Mouse (Mus musculus): ENCODE data around the gene Sorcs3.

DNA sequence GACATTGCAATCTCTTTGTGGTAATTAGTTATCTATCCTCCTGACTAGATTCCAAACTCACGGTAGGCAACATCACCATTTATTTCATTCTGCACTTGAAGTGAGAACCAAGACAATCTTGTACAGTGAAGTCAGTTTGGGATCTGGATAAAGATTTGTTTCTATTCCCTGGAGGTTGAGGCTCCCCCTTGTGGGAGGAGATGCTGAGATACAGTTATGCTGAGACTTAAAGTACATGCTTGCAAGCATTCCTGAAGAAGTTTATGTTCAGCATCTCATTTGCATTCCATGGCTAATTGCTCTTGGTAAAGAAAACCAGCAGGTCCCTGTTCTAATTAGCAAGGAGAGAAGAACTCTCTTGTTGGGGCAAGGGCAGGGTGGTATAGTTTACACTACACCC is 185.7 kb downstream of the Sorcs3 start:
- TF ChIP-seq CTCF (IDR thresholded peaks at IDR 0.05; ENCODE audit: borderline replicate concordance, insufficient read depth, low read length): no peak
- no peak for TF ChIP-seq POLR2A (IDR thresholded peaks at IDR 0.05; ENCODE audit: low read depth, low read length)

All from embryonic fibroblast, embryonic 13.5 days (primary cell).